Mouse (Mus musculus): ENCODE measurements around the gene Rrm2.

The Rrm2 gene

GRCm38 (mm10) chr12:24750521-24750920 is 42.5 kb downstream of the Rrm2 start:
- DNase-seq = no peak

- DNase-seq = no peak
Observed at GRCm38 (mm10) chr12:24753680-24754079, 45.6 kb downstream of the Rrm2 start.

DNA sequence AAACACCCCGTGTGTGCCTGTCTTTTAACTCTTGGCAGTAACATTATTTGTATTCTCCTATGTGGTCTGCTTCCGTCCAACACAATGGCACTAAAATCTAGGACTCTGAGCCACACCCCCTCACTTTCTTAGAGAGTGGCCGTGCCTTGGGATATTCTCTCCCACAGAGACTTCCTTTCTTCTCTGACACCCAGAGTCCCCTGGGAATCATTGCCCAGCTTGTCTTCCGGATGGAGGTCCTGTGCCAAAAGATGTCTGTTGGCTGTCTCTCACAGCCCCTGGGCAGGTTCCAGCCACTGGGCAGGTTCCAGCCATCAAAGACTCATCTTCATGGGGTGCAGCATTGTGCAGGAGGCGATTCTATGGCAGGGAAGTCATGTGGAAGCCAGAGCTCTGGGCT is 46.7 kb downstream of the Rrm2 start:
- DNase-seq = peak; percentile 13

GRCm38 (mm10) chr12:24755471-24755870 is 47.4 kb downstream of the Rrm2 start:
- no peak for DNase-seq

DNA sequence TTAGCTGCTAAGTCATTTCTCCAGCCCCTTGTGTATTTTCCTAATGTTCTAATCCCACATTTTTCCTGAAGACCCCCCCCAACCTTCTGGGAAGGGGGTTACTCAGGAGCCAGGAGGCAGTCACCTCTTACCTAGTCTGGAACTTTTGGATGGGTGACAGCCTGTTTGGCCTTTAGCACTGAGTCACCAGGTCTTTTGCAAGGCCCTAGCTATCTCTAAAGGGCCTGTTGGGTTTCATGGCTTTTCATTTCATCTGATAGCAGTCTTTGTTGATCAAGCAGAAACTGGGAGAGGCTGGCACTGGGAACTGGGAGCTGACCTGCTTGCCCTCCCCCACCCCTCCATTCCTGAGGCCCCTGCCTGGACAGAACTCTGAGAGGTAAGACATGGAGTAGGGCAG is 49.3 kb downstream of the Rrm2 start:
- DNase-seq = no peak

DNA sequence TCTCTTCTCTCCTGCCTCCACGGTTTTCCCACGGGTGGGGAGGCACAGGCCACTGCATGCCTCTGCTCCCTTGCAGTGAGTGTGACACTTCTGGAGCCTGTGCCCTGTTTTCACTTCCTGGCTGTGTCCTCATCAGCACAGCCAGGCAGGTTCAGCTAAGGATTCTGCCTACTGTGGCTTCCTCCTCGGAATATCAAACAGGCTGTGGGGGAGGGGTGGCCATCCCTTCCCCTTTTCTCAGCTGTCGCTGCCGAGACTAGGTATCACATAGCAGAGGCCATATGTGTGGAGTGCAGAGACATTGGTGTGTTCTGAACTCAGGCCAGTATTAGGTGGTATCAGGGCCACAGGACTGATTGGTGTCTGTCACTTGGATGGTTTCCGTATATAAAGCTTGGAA is 50.3 kb downstream of the Rrm2 start:
- no peak for DNase-seq

DNA sequence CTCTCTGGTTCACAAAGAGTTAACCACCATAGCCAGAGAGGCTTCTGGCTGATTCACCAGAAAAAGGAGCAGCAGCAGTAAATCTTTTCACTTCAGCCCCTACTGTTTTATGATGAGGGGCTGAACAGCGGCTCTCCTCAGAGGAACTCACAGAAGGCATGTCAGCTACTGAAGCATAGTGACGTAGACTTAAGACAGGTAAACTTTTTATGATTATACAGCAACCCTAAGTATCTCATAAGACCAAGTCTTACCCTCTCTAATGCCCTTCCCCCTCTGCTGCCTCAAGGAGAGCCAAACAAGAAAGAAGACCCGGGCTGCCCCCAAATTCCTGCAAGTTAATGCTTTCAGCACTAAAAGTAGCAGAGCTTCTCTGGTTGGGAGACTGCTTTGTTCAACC is 54.2 kb downstream of the Rrm2 start:
- no peak for DNase-seq

Data from kidney, adult 9 months (tissue).